ENCODE assay signal across 8 mouse cellular contexts in genomic region chr7:25680514-25681258, GRCm38 (mm10). TPM values are rescaled to one million over a fixed set of nuclear protein-coding genes. Genes with fewer than 3 reads are reported as not detected.
DNase-seq lines count a peak whose midpoint lies in the region; ATAC-seq lines count a peak whose summit lies in the region.

TSS of gene B9d2 (plus strand) at chr7:25680780.

- H3K27me3 ChIP-seq in heart, embryonic 13.5 days (replicated peaks), result peaks cover 31% of the 10 kb centered on the region
- H3K27me3 ChIP-seq in liver, embryonic 12.5 days (replicated peaks), result peaks cover 14% of the 10 kb centered on the region
- H3K27me3 ChIP-seq in stomach, embryonic 15.5 days (replicated peaks), result no peaks in the 10 kb centered on the region

- H3K4me2 ChIP-seq in heart, embryonic 13.5 days, result peak within 1 kb of the TSS; percentile 72
- peak within 1 kb of the TSS; percentile 81 for H3K4me2 ChIP-seq in liver, embryonic 12.5 days
- peak within 1 kb of the TSS; percentile 70 for H3K4me2 ChIP-seq in stomach, embryonic 15.5 days

- peak within 1 kb of the TSS; percentile 71 for H3K4me3 ChIP-seq in heart, embryonic 13.5 days
- H3K4me3 ChIP-seq in liver, embryonic 12.5 days, result peak within 1 kb of the TSS; percentile 67
- peak within 1 kb of the TSS; percentile 68 for H3K4me3 ChIP-seq in stomach, embryonic 15.5 days (replicated peaks)

- peak; percentile 98 for DNase-seq in CD4-positive helper T cell, adult 2 months (ENCODE audit: low read depth, low spot score)
- peak; percentile 86 for DNase-seq in brain, embryonic 18.5 days (ENCODE audit: low read depth, low spot score)
- peak; percentile 98 for DNase-seq in kidney, postnatal 10 days
- peak; percentile 98 to 99 for DNase-seq in natural killer cell, adult 2 months (ENCODE audit: low spot score in 2 of 2)

- H3K9ac ChIP-seq in heart, embryonic 13.5 days, result peak within 1 kb of the TSS; percentile 84
- peak within 1 kb of the TSS; percentile 64 for H3K9ac ChIP-seq in liver, embryonic 12.5 days
- no peak within 1 kb of the TSS for H3K9ac ChIP-seq in stomach, embryonic 15.5 days

- no peaks in the 10 kb centered on the region for H3K9me3 ChIP-seq in heart, embryonic 13.5 days
- no peaks in the 10 kb centered on the region for H3K9me3 ChIP-seq in liver, embryonic 12.5 days (replicated peaks)
- no peaks in the 10 kb centered on the region for H3K9me3 ChIP-seq in stomach, embryonic 15.5 days

- under 1% methylated on average over 46 of the region's 46 CpGs for WGBS in heart, embryonic 13.5 days
- under 1% methylated on average over 46 of the region's 46 CpGs for WGBS in liver, embryonic 12.5 days (ENCODE audit: insufficient replicate concordance)
- WGBS in stomach, embryonic 15.5 days, result under 1% methylated on average over 46 of the region's 46 CpGs

- H3K36me3 ChIP-seq in heart, embryonic 13.5 days, result peaks cover 12% of the 10 kb centered on the region; the same call in 1 of the 2 replicates
- peaks cover 9% of the 10 kb centered on the region for H3K36me3 ChIP-seq in liver, embryonic 12.5 days
- no peaks in the 10 kb centered on the region for H3K36me3 ChIP-seq in stomach, embryonic 15.5 days

- peak; percentile 95 for ATAC-seq in erythroid progenitor cell, adult 5-6 weeks (replicated peaks; ENCODE audit: low FRiP score, poor library complexity, severe bottlenecking)
- ATAC-seq in heart, embryonic 13.5 days (ENCODE audit: extremely low read depth, insufficient number of reproducible peaks, low FRiP score, low TSS enrichment), result peak; percentile 89
- ATAC-seq in liver, embryonic 12.5 days, result peak; percentile 94
- peak; percentile 96 for ATAC-seq in stomach, embryonic 15.5 days (ENCODE audit: insufficient read depth, low FRiP score, low read depth)

- H3K4me1 ChIP-seq in heart, embryonic 13.5 days, result peaks cover 34% of the 10 kb centered on the region
- peaks cover 71% of the 10 kb centered on the region for H3K4me1 ChIP-seq in liver, embryonic 12.5 days
- peaks cover 6% of the 10 kb centered on the region for H3K4me1 ChIP-seq in stomach, embryonic 15.5 days

- H3K27ac ChIP-seq in heart, embryonic 13.5 days (replicated peaks), result peak within 1 kb of the TSS; percentile 93
- peak within 1 kb of the TSS; percentile 91 for H3K27ac ChIP-seq in liver, embryonic 12.5 days
- peak within 1 kb of the TSS; percentile 94 for H3K27ac ChIP-seq in stomach, embryonic 15.5 days

RNA-seq across cellular contexts. Expression of gene B9d2, which starts in this region (rescaled TPM):
- total RNA-seq in erythroid progenitor cell, adult 5-6 weeks (2015; ENCODE audit: low replicate concordance), result 8.4 and 8.6 TPM in 2 replicates
- total RNA-seq in erythroid progenitor cell, adult 5-6 weeks (2017; ENCODE audit: low replicate concordance), result 2.1 and 10.1 TPM in 2 replicates
- polyA plus RNA-seq in heart, embryonic 13.5 days (2015; fragmentation: Nextera tagmentation; extraction: Ambion mirVana), result 30.8 and 32.8 TPM in 2 replicates
- 24.9 and 29.5 TPM in 2 replicates for polyA plus RNA-seq in liver, embryonic 12.5 days (2016; fragmentation: Nextera tagmentation; extraction: Ambion mirVana)
- 23.2 and 25.3 TPM in 2 replicates for polyA plus RNA-seq in stomach, embryonic 15.5 days (2015; fragmentation: Nextera tagmentation; extraction: Ambion mirVana)

Comparison
In these comparisons a context has a peak if more than half of its experiments do, and no peak if none do; other contexts are left out.
1. Peak in every context shown above with its lines: DNase-seq, ATAC-seq, H3K4me3 ChIP-seq and H3K27ac ChIP-seq.